Mouse (Mus musculus): ENCODE data around the gene B4galt1. TPM values are rescaled to one million over a fixed set of nuclear protein-coding genes. Genes with fewer than 3 reads are reported as not detected.
A peak's percentile ranks its signal among the peaks of the same experiment; 100 is the strongest.

Gene B4galt1
- total RNA-seq, 2 experiments from 2014 or later, result 4.7 to 5.4 TPM

DNA sequence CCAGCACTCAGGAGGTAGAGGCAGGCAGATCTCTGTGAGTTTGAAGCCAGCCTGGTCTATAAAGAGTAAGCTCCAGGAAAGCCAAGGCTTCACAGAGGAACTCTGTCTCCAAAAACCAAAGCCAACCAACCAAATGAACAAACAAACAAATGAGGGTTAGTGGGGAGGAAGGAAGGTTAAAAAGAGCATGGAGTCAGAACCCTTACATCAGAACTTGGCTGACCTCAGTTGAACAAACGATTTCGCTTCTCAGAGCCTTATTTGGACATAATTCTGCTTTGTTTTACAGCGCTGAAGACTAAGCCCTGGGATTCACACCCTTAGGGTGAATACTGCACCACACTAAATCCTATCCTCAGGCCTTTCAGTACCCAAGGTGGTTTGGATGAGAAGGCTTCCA is 18.3 kb upstream of the B4galt1 start:
- no peak for DNase-seq (ENCODE audit: low spot score in 2 of 2)

DNA sequence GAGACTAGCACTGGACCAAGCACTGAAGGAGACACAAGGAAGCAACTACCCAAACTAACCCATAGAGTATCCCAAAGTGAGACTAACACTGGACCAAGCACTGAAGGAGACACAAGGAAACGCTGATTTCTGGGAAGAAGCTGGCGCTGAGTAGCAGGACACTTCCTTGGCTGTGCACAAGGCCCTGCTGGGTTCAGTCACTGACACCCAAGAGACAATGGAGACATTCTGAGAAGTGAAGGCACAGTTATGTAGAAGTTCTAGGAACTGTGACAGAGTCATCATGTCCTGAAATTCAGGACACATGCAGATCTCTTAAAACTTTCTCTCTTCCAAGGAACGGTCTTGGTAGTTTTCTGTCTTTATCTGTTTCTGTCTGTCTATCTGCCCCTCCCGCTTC is 16.4 kb upstream of the B4galt1 start:
- DNase-seq (ENCODE audit: low spot score in 2 of 2), result no peak

DNA sequence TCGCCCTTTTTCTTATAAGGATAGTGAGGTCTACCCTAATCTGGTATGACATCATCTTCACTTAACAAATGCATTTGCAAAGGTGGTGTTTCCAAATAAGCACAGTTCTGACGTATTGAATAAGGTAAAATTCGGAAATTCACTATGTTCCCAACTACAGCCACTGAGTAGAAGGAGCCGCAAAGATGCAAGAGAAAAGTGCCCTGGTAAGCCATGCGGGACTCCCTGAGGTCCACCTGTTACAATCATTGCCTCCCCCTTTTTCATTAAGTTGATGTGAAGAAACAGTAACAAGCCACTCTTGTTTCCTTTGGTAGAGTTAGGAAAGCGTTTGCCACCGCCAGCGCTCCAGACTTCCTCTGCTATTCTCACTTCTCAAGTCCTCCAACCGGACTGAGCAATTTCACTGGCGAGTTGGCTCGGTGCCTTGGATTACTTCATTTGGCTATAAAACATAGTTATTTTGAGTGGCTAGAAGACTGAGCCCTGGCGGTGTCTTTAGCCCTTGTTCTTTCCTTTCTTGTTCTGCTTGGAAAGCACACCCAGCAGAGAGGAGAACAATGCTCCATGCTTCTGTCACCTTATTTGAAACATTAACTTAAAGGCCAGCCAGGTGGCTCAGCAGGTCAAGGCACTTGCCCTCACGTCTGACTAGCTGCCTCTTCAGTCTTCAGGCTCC is 14.9 kb upstream of the B4galt1 start:
- peak; percentile 61 to 71 for DNase-seq (ENCODE audit: low spot score in 2 of 2)

DNA sequence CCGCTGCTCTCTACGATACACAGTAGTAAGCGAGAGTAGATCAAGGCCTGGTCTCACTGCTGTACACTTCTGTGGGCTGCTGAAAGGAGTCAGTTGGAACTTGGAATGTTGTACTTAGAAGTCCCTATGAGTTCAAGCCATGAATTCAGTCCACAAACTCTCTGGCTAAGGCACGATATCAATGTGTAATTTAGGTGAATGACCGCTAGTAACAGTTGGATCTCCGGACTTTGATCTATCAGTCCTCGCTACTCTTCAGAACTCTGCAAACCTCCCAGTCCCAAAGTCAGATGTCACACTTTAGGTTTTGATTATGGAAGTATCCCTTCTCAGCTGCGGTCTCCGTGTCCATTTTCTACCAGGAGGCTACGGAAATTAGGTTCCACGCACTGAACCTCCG is 10.6 kb upstream of the B4galt1 start:
- no peak for DNase-seq (ENCODE audit: low spot score in 2 of 2)

DNA sequence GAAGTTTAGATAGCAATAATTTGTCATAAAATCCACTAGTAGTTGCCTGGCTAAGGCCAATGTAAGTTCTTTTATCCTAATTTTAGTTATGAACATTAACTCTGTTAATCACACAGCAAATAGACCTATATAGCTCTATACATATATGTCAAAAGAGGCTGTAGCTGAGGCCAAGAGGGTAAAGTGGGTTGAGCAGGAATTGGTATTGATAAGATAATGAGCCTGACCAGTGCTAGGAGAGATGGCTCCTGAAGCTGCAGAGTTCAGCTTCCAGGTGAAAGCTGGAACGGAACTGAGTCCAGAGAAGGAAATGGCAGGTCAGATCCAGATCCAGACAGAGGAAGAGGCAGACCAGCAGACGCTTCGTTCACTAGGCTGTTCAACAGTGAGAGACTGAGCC is 9.5 kb upstream of the B4galt1 start:
- no peak for DNase-seq (ENCODE audit: low spot score in 2 of 2)

DNA sequence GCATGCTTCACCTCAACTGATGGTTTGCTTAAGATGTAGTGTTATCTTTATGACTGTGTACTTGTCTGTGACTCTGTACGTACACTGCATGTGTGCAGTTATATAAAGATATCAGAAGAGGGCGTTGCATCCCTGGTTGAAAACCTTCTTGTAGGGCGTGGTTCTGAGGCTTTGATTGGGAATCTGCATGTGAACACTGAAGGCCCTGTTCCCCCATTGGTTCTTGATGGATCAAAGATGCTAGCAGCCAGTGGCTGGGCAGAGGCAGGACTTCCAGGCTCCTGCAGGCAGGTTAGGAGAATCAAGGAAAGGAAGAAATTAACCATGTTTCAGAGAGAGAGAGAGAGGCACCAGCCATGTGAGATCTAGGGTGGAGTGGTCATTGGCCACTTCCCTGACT is 7.3 kb upstream of the B4galt1 start:
- no peak for DNase-seq (ENCODE audit: low spot score in 2 of 2)

DNA sequence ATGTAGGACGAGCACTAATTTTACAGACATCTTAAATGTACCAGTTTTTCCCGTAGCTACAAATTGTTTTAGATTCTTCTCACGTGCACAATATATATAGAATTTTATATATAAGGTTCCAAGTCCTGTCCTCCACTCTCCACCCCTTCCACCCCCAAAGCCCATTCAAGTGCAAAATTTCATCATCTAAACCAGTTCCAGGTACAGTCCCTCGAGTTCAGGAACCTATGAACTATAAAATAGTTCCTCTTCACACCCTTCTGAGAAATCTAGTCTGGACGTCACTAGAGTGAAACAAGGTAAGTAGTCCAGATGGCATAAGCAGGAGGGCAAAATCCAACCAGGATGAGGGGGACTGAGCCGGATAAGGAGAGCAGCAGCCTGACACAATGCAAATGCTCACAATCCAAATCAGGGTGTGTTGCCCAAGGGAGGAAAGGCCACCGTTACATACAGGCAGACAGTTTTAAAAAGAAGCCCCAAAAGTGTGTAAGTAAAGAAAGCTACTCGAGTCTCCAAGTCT is 4.1 kb upstream of the B4galt1 start:
- no peak for DNase-seq (ENCODE audit: low spot score in 2 of 2)

DNA sequence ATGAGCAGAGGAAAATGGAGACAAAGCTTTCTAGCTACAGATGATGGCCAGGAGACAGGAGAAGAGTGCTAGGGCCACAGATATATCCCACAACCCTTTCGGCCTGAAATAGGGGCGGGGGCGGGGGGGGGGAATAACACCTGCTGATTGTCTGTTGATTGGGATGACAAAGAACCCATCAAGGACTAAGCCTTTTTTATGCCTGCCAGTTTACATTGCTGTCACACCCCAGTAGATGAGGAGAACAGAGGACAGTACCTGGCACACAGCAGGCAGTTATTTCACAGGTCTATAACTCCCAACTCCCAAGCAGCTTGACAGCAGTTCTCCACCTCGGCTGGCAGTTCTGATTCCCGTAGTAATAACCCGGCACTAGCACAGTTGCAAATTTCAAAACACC is 2.8 kb upstream of the B4galt1 start:
- DNase-seq (ENCODE audit: low spot score in 2 of 2), result no peak

DNA sequence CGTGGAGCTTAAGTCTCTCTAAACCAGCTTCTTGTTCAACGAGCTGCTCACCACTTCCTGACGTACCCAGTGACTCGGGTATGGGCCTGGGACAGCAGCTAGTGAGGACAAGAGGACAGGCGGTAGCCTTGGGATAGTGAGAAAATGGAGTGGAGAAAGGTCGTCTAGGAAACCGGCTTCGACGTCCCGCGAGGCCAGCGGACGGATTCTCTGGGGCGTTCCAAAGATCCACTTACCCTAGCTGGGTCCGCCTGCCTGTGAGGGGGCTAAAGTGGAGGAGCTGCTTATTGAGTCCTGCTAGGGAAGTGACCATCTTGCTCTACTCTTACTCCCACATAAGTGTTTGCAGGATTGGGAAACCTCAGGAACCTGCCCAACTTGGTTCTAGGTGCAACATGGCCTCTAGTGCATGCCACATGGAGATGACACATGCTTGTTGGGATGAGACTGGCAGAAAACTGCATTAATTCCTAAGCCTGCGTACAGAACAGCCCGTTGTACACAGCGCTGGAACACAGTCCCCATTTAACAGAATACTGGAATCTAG is 655 bp upstream of the B4galt1 start:
- DNase-seq (ENCODE audit: low spot score in 2 of 2), result no peak

DNA sequence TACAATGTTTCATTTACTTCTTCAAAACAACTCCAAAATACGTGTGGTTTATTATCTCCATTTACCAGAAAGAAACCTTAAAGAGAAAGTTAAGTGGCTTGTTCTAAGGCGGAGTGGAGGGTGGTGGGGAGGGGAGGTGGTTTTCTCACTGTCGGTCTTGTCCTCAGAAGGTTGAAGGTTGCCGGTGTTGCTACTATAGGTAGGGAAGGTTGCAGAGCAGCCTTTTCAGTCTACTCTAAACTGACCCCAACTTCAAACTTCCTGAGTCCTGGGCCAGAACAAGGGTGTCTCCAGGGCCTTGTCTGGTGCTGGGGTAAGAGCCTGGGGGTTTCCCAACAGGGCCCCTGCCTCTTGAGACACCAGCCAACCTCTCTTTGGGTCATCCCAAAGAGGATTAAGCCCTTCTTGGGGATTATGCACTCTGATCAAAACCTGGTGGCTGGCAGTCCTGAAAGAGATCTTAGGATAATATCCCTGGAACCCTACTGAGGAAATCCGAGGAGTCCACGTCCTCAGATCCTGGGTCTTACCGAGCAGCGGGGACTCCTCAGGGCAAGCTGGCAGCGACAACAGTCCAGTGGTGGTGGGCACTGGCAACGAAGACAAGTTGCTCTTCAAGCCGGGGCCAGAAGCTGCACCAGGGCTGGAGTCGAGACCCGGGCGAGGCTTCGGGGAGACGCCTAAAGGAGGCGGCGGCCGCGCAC is 792 bp downstream of the B4galt1 start:
- peak in 1 of 2 experiments; percentile 9 for DNase-seq (ENCODE audit: low spot score in 2 of 2)

DNA sequence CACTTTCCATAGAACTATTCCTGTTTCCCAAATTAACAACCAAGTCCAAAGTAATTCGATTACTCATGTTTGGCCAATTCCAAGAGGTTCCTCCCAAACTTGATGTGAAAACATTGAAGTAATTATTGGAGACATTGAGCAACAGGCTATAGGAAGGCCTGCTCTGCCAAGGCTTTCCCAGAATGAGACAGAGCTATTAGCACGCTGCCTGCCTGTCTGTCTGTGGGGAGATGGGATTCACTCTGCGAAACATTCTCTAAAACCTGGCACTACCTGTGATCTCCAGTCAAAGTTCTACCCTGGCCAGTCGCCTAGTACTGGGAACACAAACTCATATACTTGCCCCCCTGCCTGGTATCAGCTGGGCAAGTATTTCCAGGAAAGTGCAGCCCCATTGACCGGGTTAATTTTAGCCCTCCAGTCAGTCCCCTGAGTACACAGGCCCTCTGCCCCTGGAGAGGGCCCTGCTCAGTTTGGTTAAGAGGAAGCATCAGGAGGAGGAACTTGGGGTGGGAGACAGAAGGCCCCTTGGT is 1.5 kb downstream of the B4galt1 start:
- no peak for DNase-seq (ENCODE audit: low spot score in 2 of 2)

DNA sequence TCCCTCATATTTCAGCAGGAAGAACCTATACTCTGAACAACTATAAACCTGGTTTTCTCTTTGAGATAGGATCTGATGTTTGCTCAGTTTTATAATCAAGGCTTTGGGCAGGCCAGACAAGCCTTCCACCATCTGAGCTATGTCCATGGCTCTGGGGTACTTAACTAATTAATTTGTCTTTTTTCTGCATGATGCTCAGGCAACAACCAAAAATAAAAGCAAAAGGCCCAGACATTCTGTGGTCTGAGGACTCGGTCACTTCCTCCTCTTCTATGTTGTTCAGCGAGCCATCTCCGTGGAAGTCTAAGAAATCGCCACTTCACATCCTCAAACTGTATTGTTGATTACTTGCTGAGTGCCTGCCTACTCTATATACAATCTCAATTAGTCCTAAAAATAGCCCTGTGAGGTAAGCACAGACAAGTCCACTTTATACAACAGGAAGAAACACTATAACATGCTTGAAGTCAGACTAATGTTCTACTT is 2.0 kb downstream of the B4galt1 start:
- DNase-seq (ENCODE audit: low spot score in 2 of 2), result no peak

DNA sequence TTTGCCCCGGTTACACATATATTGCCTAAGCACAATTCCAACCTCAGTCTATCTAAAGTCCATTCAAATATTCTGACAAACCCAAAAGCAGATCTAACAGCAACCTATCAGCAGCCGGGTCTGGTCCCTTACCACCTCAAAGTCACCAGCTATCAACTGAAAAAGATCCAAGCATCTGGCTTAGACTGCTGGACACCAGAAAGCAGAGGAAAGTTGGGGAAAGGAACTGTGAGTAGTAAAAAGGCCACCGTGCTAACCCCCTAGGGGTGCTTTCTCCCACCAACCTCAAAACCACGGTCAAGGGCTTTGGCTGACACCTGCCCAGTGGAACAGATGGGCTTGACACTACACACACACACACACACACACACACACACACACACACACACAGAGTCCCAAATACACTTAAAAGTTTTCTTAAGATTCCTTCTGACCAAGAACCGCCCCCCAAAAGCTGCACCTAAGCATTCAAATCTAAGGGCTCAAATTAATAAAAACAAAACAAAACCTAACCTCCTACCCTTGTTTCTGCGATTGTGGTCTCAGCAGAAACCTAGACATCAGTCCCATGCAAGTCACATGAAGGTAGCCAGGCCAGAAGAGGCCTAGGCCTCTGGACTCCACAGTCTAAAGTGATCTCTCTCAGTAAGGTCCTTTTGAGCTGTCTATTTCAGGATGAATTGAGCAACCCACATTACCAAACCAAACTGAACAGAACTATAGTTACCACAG is 2.6 kb downstream of the B4galt1 start:
- DNase-seq (ENCODE audit: low spot score in 2 of 2), result no peak

DNA sequence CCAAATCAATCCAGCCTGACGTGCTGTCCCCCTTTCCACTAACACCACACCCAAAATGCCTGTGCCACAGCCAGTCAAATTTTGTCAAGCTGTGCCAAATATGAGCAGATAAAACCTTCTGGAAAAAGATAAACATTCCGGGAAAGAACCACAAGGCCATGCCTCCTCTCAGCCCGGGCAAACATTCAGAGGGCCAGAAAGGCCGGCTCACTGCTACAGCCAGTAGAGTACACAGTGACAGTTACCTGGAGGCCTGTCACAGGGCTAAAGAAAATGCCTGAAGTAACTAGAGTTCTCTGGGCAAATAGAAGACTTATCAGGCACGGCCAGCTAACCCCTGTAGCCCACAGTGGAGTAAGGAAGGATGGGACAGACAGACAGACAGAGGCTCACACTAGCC is 3.2 kb downstream of the B4galt1 start:
- no peak for DNase-seq (ENCODE audit: low spot score in 2 of 2)

DNA sequence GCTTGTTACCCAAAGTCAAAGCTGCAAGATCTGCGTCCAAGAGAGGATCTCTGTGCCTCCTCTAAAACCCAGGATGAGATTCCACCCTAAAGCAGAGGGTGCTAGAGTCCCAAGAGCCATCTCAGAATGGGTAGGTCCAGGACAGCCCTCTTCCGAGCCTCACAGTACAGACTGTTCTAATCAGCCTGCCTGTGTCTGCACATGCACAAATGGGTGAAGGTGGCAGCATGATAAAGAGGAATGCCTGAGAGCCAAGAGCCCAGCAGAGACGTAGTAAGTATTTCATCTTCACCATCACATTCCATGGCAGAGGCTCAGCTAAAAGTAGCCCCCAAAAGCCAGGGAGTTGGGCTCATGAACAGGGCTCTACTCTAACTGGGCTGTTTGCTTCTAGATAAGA is 4.3 kb downstream of the B4galt1 start:
- no peak for DNase-seq (ENCODE audit: low spot score in 2 of 2)

DNA sequence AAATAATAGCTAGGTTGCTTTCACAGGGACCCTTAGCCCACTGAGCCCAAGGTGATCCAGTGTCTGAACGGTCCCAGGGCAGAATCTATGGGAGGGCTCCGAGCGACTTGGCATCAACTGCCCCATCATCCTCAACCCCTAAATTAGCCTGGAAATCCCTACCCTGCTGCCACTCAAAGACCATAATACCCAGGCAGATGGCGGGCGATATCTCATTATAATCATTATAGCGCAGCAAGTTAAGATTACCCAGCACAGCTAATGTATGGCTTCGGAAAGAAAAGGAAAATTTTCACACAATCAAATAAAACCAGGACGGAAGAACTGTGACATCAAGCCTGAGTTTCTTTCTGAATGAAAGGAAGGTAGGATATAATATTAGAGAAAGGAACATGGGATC is 5.6 kb downstream of the B4galt1 start:
- DNase-seq (ENCODE audit: low spot score in 2 of 2), result no peak

DNA sequence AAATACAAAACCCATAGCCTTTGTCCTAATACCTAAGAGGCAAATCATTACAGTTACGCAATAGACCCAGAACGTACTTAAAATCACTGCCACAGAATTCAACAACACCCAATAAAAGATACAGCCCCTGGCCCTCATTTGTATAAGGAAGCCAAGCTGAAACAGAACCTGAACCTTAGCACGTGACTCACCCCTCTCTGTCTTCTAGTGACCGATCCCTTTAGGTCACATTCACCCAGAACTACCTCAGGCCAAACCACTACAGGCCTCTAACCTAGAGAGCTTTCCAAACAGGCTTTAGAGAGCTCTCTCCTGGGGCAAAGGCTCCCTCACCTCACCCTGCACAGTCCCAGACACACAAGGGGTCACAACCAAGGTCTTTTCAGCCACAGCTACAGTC is 6.6 kb downstream of the B4galt1 start:
- no peak for DNase-seq (ENCODE audit: low spot score in 2 of 2)

DNA sequence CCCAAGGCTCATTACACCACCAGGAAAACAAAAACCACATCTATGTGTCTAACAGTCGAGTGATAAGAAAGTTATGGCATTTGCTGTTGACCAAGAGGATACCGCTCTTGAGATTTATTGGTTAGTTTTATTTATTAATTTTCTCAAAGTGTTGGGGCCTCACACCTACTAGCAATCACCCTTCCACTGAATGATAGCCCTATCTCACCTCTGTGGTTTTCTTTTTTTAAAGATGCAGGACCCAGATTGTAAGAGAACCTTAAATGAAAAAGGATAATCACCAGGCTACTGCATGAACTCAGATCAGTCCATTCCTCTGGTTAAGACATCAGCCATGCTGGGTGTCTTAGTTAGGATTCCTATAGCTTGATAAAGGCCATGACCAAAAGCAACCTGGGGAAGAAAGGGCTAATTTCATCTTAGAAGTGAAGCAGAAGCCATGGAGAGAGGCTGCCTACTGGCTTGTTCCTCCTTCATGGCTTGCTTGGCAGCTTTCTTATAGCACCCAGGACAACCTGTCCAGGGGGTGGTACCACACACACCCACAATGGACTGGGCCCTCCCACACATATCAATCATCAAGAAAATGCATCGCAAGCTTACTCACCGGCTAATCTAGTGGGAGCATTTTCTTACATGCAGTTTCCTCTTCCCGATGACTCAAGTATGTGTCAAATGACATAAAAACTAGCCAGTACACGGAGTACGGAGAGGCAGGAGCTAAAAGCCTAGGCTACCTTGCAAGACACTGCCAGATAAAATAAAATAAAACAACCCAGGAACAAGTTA is 7.5 kb downstream of the B4galt1 start:
- DNase-seq (ENCODE audit: low spot score in 2 of 2), result peak; percentile 13 to 20

DNA sequence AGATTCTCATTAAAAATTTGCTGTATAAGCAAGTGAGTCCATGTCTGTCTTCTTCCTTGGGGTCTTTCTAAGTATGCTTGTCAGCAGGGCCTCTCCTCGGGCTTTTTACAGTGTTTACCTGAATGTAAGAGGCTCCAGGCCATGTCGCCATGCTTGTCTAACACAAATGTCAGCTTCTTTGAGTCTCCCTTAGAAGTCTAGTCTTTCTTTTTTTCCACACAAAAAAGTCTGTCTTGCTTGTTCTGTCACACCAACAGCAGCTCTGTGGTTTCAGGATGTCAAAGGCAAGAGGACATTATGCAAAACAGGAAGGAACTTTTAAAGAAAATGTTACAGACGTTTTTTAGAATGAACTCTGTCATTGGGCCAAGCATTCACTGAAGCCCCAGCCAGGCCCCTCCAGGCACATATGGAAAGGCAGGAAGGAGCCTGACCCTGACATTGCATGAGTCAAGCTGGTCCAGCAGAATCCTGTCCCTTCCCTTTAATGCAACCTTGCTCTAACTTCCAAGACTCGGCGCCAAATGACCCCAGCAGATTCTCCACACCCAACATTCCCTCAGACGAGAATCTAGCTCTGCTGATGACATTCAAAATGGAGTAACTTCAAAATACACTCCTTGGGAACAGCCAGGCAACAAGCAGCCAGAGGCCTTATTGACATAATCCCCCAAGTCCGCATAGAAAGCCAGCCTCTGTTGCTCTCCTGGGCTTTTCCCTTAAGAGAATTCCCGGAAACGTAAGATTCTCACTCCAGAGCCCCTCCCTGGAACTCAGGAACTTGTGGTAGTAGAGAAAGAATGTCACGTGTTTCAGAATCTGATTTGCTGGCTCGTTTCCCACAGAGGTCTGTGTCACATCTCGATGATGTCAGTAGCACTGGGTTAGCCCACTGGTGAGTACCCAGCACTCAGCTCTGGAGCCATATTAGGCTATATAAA is 8.7 kb downstream of the B4galt1 start:
- DNase-seq (ENCODE audit: low spot score in 2 of 2), result no peak

All from left cerebral cortex, adult 18-20 months (tissue).